Mouse (Mus musculus) lung, postnatal 0 days (tissue): ENCODE data around the gene Ilf3.

Experiments
- CTCF ChIP-seq: IDR thresholded peaks from 2 replicates; pipeline ENCODE4 v1.5.1; 2016; ENCODE audit warnings: antibody characterized with exemption, mild to moderate bottlenecking
- EP300 ChIP-seq: IDR thresholded peaks from 2 replicates; pipeline ENCODE4 v1.6.1; 2016; ENCODE audit warnings: antibody characterized with exemption, mild to moderate bottlenecking, control low read depth

GRCm38 (mm10) chr9:21439914-21440313 is 72.2 kb downstream of the Ilf3 start:
- TF ChIP-seq CTCF (no peak), EP300 (no peak)
